Mouse (Mus musculus) layer of hippocampus, postnatal 25 days (tissue): ENCODE results near the gene Nkiras1. TPM values are rescaled to one million over a fixed set of nuclear protein-coding genes. Genes with fewer than 3 reads are reported as not detected.
"Not testable (repeated sequence)": the region's sequence is repeated elsewhere in the genome, so short reads cannot be mapped to it uniquely, and the experiment has no call there.

ENCODE experiments used
- DNase-seq, 2 experiments: peaks; one replicate each; pipeline ENCODE4 v3.0.0; 2022; ENCODE audit warnings: mixed read lengths in 2 of 2, low spot score in 1 of 2; ENCODE audit errors: extremely low spot score in 1 of 2
- total RNA-seq, 2 experiments: library from RNA; stranded (reverse); gene quantifications; 2 replicates each; pipeline ENCODE4 v1.2.3; 2021

The Nkiras1 gene
- 10 to 100 TPM; 84.0 to 84.1 TPM for total RNA-seq

- DNase-seq, result peak; percentile 89 to 95
Measured at GRCm38 (mm10) chr14:18270529-18271441, at the start of gene Nkiras1, which contains the start of gene Rpl15. Gene Nkiras1, plus strand, starts transcription at chr14:18271136. Gene Rpl15, minus strand, starts transcription at chr14:18271391.

DNA sequence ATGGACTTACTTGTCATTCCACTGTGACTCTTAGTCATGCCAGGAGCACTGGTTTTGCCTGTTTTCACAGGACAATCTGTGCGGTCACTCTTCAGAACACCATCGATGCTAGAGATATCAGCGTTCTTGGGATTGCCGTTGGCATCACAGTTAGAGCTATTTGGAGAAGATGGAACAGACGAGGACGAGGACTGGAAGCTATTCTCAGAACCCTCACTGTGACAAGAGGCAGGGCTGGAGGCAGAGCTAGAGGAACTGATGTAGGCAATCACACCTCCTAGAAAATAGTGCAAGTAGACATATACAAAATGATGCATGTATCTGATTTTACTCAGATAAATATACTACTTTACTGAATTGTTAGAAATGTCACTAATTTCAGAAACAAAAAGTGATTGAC, 49.0 kb upstream of the Nkiras1 start:
- DNase-seq, result no peak

- DNase-seq, result not testable (repeated sequence)
Measured at GRCm38 (mm10) chr14:18225431-18225830, 45.5 kb upstream of the Nkiras1 start.

DNA sequence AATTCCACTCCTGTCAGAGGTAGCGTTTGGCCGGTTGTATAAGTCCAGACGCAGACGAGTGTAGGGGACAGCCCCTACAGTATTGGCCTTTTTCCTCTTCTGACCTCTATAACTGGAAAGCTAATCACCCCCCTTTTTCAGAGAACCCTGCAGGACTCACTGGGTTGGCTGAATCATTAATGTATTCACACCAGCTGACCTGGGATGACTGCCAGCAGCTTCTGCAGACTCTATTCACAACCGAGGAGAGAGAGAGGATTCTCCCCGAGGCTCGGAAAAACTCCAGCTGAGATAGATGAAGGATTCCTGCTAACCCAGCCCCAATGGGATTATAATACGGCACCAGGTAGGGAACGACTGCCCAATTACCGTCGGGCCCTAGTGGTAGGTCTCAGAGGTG, 44.8 kb upstream of the Nkiras1 start:
- not testable (repeated sequence) for DNase-seq

- DNase-seq, result not testable (repeated sequence)
Measured at GRCm38 (mm10) chr14:18229751-18230150, 41.2 kb upstream of the Nkiras1 start.

GRCm38 (mm10) chr14:18231866-18232265, 39.1 kb upstream of the Nkiras1 start:
- DNase-seq, result not testable (repeated sequence)

GRCm38 (mm10) chr14:18233076-18233475, 37.9 kb upstream of the Nkiras1 start:
- DNase-seq, result no peak

DNA sequence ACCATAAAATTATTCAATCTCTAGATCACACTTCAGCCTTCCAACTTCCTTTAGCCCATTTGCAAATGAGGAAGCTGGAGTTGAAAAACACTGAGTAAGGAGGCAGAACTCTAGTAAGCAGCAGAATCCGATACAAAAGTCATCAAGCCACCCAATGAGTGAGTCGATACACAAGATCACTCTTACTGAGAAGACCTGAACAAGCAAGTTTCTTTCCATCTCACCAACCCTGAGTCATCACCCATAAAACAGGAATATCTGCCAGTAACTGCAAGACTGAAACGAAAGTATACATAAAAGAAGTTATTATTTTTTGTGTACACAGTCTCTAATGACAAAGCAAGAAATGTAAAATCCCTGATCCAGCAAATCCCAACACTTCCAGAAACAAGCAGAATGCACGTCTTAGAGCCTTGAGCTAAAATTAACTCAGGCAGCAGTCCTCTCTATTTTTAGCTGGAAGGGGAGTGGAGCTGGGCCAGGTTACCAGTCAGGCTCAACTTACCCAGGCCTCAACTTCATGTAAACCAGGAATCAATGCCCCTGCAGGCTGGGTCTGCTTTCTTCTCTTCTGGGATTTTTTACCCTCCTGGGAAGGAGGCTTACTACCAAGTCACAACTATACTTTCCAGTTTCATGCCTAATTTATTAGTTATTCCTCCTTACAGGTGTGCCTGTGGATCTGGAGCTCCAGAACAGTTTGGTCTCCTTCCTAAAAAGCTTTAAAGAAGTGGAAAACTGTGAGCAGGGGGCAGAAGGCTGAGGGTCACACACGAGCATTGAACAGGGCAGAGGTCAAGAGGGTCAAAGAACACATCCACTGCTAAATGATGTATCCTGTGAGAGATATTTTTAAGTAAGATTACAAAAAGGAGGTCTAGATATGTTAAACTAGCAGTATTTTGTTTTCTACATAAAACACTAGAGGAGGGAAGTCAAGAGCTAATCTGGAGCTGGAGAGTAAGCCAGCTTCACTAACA, 36.7 kb upstream of the Nkiras1 start:
- DNase-seq, result no peak

- not testable (repeated sequence) for DNase-seq
Measured at GRCm38 (mm10) chr14:18236496-18237235, 34.3 kb upstream of the Nkiras1 start.

- no peak for DNase-seq
Measured at GRCm38 (mm10) chr14:18237381-18237780, 33.6 kb upstream of the Nkiras1 start.

- peak; percentile 95 to 98 for DNase-seq
Measured at GRCm38 (mm10) chr14:18238131-18238749, 32.7 kb upstream of the Nkiras1 start.

DNA sequence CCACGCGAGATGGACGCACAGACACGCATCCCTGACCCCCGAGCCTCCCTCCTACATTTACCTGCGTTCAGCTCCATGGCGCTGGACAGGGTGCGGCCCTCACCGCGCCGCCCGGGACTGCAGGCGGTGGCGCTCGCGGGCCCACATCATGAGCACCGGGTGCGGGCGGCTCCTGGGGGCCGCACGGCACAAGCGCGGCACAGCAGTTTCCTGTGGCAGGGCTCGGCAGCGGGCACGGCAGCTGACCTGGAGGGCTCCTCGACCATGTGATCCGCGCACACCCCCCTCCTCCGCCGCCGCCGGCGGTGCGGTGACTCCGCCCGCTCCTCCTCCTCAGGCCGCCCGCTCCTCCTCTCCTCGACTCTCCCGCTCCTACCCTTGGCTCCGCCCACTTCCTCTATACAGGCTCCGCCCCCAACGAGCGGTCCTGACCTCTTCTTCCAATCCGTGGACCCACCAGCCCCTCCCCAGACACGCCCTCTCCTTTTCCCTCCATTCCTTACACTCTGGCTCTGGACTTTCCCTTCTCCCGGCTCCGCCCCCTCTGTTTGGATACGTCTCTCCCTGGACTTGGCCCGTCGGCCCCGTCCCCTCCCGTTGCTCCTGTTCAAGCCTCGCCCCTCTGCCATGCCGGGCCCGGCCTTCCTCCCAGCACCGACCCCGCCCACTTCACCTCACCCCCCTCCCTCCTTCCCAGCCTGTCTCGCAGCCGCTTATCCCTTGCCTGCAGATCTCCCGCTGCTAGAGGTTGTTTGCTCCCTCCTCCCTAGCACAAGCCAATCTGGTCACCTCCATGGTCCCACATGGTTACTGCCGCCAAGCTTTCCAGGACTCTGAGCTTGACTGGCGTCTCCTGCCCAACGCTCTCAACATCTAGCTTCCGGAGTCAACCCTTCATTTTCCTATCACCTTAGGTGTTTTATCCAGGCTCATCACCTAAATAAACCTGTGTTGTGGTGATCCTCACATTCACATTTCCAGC, 31.9 kb upstream of the Nkiras1 start, which contains the start of gene Nr1d2:
Gene Nr1d2 (minus strand): TSS at position 378 of the 982 bp plus-strand sequence.
- peak; percentile 79 to 91 for DNase-seq

GRCm38 (mm10) chr14:18240132-18240531, 30.8 kb upstream of the Nkiras1 start:
- no peak for DNase-seq

DNA sequence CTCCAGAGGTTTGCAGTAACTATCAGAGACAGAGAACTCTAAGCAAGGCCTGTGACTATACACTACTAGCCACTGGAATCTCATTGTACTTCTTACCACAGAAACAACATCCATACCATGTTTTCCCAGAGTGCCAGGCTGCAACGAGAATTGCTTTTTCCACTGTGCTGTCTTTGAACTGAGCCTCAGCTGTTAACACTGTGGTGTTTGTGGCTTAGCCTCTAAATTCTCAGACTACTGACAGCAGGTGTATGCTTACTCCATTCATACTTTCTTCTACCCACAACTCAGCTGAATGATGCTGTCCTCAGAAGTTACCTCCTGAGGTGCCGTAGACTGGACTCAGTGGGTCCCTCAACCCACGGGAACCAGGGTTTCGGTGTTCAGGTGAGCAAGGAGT, 29.1 kb upstream of the Nkiras1 start:
- no peak for DNase-seq

GRCm38 (mm10) chr14:18242638-18243130, 28.3 kb upstream of the Nkiras1 start:
- no peak for DNase-seq

- no peak for DNase-seq
Measured at GRCm38 (mm10) chr14:18261203-18261602, 9.7 kb upstream of the Nkiras1 start.

- DNase-seq, result peak in 1 of 2 experiments; percentile 40
Measured at GRCm38 (mm10) chr14:18263427-18263826, 7.5 kb upstream of the Nkiras1 start.

DNA sequence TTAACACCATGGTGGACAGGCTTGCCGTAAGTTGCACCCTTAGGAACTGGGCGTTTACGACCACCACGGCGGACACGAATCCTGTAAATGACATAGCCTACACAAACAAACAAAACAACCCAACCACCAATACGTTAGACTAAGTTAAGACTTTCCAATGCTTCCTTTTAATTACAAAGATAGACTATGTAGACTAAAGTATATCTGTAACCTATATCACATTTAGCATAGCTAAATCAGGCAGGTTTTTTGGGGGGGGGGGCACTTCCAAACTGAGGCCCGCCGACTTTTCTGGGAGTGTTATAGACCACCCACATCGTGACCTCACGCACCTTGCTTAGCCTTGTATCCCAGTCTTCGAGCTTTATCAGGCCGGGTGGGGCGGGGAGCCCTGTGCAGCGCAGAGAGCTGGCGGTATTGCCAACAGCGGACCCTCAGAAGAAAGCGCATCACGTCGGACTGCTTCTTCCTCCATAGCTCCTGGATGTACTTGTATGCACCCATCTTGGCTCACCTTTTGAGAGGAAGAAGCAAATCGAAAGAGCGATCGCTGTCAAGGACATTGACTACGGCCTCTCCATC, 898 bp upstream of the Nkiras1 start:
- not testable (repeated sequence) for DNase-seq
